Mouse (Mus musculus) retina, postnatal 7 days (tissue): ENCODE results near the gene Mex3a.
A peak's percentile ranks its signal among the peaks of the same experiment; 100 is the strongest.

Source experiments
- DNase-seq: peaks from one replicate; pipeline ENCODE4 v3.0.0-alpha.2; 2012; ENCODE audit warnings: low read depth, low spot score

The Mex3a gene

GRCm38 (mm10) chr3:88544955-88545591, 12.9 kb downstream of the Mex3a start:
- no peak for DNase-seq

GRCm38 (mm10) chr3:88546674-88547418, 14.7 kb downstream of the Mex3a start:
- no peak for DNase-seq

GRCm38 (mm10) chr3:88548180-88548917, 16.2 kb downstream of the Mex3a start, which contains the start of gene Rab25:
Gene Rab25 (minus strand): TSS chr3:88548300.
- no peak for DNase-seq

GRCm38 (mm10) chr3:88551586-88551985, 19.4 kb downstream of the Mex3a start:
- no peak for DNase-seq

GRCm38 (mm10) chr3:88552082-88552645, 20.0 kb downstream of the Mex3a start:
- DNase-seq = no peak

- DNase-seq = peak; percentile 95
These were observed 20.7 kb downstream of the Mex3a start, which contains the start of gene Lamtor2 for GRCm38 (mm10) chr3:88552676-88553524. Gene Lamtor2 (minus strand): TSS chr3:88553074.

- peak; percentile 86 for DNase-seq
These were observed 21.3 kb downstream of the Mex3a start, which contains the start of gene Ubqln4 for GRCm38 (mm10) chr3:88553525-88553879. Gene Ubqln4 (plus strand): TSS chr3:88553758.

GRCm38 (mm10) chr3:88553880-88554586, 21.8 kb downstream of the Mex3a start:
- no peak for DNase-seq

- no peak for DNase-seq
These were observed 22.9 kb downstream of the Mex3a start for GRCm38 (mm10) chr3:88555069-88555605.

GRCm38 (mm10) chr3:88555731-88556130, 23.5 kb downstream of the Mex3a start:
- no peak for DNase-seq

- DNase-seq = no peak
These were observed 24.4 kb downstream of the Mex3a start for GRCm38 (mm10) chr3:88556616-88557015.

GRCm38 (mm10) chr3:88559596-88559995, 27.4 kb downstream of the Mex3a start:
- no peak for DNase-seq

GRCm38 (mm10) chr3:88561989-88562388, 29.8 kb downstream of the Mex3a start:
- no peak for DNase-seq

- no peak for DNase-seq
These were observed 31.2 kb downstream of the Mex3a start for GRCm38 (mm10) chr3:88563442-88563841.

GRCm38 (mm10) chr3:88563966-88564365, 31.8 kb downstream of the Mex3a start:
- DNase-seq = no peak

- no peak for DNase-seq
These were observed 33.9 kb downstream of the Mex3a start for GRCm38 (mm10) chr3:88566116-88566515.

- DNase-seq = no peak
These were observed 34.4 kb downstream of the Mex3a start for GRCm38 (mm10) chr3:88566536-88567061.

- no peak for DNase-seq
These were observed 35.7 kb downstream of the Mex3a start for GRCm38 (mm10) chr3:88567892-88568291.

GRCm38 (mm10) chr3:88568615-88569014, 36.4 kb downstream of the Mex3a start:
- no peak for DNase-seq

GRCm38 (mm10) chr3:88569093-88569492, 36.9 kb downstream of the Mex3a start:
- no peak for DNase-seq
